Mouse (Mus musculus): Measurements from ENCODE around the gene Maml3.

The Maml3 gene

DNA sequence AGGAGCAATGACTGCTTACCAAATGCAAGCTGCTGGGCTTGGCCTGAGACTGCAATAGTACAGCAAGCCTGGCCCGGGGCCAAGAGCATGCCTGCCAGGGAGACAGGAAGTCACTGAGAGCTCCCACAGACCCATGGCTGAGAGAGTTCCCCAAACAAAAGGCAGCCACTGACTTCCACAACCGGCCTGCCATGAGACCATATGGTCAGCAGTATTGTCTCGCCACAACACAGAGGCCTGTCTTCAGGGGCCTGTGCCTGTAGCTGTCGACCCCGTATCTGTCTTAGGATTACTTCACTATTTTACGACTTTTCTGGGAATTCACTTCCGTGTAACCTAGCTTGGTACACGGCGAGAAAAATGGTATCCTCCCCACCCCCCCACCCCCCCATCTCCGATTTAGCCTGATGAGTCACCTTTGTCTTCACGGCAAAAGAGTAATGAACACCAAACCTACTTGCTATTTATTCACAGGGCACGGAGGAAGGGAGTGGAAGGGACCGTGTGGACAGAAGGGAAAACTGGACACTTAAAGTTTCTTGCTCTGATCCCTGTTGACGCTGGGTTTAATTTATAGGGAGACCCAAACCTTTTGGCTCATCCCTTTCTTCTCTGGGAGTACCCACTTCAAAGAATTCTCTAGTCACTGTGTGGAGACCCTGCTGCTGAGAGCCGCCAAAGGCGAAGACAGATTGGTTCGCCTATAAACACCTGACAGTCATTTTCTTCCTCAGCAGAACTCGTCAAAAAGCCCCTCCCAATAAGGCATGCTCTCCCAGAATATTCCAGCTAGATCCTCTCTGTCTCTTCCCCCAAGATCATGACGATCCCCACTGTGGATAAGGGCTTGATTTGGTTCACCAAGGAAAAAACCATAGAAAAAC lies 16.2 kb downstream of the Maml3 start:
- DNase-seq: peak; percentile 99 to 100

DNA sequence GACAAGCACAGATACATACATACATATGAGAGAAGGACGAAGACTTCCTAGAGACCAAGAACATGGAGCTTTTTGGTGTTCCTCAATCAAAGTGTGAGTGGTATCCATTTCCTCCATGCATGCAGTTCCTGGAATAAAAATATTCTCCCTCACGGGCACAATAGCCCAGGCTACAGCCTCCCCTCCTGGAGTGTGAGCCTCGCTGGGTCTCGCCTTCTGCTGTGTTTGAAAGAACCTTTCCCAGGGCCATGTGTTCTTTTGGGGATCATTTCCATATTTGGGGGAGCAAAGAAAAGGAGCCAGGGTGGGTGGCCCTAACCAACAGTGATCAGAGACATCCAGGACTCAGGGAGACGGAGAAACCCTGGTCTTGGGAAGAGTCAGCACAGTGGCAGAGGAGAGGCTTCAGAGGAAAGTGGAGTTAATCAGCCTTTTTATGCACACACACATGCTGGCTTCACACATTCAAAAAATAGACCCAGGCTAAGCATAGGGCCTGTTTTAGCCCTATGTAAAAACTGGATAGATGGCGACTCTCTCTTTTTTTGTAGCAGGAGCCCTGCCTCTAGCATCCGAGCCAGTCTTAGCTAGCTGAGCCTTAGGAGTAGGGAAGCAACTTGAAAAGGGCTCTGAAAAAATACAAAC lies 17.1 kb downstream of the Maml3 start:
- peak; percentile 29 to 45 for DNase-seq

DNA sequence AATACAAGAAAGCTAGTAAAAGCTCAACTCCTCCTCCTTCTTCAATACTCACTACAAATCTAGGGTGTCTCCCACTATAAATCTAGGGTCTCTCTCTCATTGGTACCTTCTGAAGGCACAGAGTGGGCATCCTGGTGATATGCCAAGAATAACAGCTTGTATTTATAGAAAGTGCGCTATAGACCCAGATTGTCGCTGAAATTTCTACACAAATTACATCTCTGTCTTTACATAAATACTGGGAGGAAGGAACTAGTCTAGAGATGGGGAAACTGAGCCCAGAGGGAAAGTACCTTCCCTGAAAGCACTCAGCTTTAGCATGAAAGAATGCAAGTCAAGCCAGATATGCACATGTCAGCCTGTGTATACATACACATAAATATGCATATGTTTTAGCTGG lies 26.1 kb downstream of the Maml3 start:
- no peak for DNase-seq

DNA sequence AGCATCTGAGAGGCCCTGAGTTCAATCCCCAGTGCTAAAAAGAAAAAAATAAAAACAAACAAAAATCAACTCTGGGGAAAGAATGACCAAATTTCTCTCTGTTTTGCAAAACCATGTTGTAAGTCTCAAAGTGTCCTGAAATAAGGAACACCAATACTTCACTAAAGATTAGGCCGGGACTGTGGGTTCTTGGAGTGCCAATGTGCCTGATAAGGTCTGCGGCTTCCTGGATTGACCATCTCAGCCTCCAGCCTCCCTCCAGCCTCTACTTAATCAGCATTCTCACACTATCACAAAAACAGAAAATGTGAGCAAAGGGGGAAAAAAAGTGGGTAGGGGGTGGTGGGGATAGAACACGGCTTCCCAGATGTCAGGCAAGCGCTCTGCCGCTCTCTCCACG lies 30.9 kb downstream of the Maml3 start:
- DNase-seq: no peak

DNA sequence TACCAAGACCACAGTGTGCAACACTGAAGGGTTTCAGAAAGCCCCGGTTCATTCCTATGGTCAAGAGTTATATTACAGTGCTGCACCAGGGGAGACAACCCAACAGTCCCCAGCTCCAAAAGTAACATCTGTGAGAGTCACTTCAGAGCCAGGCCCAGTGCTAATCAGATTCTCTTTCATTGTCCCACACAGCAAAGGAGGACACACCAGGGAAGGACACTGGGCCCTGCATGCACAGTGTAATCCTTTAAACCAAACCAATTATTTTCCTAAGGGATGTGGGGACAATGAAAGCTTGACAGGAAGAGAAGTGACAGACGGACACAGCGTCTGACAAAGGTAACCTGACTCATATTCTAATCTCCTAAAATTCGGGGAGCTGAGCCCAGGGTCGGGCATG lies 32.9 kb downstream of the Maml3 start:
- no peak for DNase-seq

DNA sequence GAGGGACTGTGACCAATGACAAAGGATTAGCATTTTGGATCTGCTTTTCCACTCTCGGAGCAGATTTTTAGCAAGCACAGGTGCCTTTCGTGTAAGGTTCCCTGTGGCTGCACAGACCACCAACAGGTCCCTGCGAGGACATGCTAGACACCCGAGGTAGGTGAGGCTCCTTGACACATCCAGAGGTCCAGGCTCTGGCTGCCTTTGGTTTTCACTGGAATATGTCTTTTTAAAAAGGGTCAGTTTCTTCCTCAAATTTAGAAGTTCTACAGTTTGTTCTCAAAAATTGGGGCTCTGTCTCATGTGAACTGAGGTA lies 34.8 kb downstream of the Maml3 start:
- no peak for DNase-seq

DNA sequence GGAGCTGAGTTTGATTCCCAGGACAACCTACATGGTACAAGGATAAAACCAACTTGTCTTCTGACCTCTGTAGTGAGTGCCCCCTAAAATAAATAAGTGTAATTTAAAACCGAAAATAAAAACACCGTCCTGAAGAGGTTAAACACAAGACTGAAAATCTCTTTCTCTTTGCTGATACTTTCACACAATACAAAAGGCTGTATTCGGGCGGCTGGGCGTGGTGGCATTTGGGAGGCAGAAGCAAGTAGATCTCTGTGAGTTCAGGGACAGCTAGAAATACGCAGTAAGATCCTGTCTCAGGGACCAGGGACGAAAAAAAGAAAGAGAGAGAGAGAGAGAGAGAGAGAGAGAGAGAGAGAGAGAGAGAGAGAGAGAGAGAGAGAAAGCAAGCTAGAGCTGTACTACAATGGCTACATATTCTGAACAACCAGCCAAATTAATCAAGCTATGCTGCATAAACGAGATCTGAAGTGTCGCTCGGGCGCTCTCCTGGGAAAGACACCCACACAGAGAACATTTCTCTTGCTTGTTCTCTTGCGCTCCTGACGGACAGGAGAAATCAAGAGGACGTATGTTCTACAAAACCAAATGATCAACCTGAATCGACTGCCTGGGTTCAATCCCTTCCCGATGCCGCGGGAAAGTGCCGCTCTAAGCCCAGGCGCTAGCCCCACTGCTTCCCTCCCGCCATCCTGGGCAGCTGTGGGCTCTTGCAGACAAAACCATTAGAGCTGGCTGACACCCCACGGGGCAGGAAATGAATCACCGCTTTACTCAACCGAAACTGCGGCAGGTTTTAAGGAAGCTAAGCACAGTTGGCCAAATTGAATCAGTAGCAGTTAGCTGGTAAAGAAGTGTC lies 35.3 kb downstream of the Maml3 start:
- DNase-seq: peak; percentile 79 to 80

DNA sequence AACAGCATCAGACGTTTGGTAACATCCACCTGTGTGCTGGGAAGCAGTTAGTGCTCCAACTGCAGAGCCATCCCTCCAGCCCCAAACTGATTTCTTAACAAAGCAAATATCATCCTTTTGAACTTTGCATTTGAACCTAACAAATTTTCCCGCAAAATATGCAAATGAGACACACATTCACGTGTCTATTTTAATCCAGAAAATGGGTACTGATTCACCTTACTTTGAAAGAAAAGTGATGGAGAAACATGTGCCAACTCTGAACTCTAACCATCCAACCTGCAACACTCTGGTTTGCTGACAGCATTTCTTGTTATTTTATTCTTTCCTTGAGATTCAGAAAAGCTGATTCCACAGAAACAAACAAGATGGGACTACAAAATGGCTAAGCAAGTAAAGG lies 36.0 kb downstream of the Maml3 start:
- DNase-seq: no peak

DNA sequence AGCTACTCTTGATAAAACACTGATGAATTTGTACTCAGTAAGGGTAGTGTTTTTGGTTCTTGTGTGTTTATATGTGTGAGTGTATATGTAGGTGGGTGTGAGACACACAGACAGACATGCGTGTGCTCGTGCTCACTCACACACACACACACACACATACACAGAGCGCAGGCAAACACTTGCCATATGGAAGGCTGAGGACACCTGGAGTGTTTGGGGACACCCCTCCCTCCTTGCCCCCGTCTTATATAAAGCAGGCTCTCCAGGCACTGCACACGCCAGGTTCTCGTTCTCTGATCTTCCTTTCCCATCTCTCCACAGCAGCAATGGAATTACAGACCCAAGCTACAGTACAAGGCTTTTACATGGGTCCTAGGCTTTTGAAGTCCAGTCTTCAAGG lies 37.7 kb downstream of the Maml3 start:
- peak; percentile 44 to 63 for DNase-seq

DNA sequence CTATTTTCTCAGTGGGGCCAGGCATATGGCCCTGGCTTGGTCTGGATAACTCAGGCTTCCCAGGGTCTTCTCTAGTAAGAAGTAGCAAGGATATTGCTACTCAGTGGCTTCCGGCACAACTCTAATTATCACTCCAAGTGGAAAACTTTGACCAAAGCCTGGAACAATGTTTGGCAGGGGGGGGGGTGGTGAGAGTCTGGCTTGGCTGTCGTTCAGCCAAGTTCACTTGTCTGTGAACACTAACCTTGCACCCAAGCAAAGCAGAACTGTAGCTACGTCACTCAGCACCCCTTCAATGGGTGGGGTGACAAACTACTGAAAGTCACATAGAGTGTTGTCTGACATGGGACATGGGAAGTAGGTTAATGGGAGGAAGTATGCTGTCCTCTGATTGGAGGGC lies 38.7 kb downstream of the Maml3 start:
- DNase-seq: no peak

DNA sequence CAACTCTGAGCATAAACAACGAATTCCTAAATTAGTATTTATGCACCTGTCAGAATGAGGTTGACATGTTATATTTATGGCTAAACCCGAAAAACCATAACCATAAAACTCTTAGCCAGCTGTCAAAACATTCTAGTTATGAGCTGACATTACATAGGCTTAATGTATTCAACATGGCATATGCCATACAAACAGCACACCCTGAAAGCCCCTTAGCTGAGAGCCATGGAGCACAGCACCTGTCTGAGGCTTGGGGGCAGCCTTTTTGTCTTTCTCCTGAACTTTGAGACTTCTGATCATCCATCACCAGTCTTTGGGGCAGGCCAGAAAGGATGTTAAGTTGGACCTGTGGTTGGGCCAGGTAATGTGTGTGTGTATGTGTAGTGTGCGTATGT lies 41.6 kb downstream of the Maml3 start:
- DNase-seq: no peak

DNA sequence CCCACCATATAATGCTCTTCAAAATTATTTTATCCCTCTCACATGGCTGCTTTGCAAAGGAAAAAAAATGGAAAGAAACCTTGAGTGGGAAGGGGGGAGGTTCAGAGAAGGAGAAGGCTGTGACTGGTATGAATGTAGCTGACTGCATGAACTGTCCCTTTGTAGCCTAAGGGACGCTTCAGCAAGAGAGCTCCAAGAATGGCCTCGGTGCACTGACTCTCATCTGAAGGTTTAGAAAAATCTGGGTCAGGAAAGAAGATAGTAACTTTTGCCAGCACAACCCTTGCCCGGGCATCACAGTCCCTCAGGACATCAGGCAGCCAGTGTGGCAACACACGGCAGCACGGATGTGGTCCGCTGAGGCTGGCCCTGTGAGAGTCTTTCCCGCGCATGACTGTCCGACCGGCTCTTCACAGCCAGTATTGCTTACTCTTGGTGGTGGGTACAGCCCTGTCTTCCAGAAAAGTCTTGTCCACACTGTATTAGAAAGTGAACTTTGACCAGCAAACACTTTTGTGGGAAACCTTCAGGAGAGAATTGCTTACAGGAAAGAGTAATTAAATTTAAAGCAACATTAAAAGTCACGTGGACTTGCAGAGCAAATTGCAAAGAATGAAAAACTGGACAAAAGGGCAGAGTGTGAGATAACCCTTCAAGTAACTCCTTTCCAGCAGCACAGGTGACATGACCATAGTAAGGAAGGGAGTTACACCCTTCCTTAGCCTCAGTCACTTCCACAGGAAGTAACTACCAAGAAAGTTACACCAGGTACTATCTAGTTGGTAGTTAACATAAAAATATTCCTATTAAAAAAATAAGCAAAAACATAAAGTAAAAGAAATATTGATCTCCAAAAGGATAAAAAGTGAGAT lies 42.3 kb downstream of the Maml3 start:
- DNase-seq: peak; percentile 35 to 43

DNA sequence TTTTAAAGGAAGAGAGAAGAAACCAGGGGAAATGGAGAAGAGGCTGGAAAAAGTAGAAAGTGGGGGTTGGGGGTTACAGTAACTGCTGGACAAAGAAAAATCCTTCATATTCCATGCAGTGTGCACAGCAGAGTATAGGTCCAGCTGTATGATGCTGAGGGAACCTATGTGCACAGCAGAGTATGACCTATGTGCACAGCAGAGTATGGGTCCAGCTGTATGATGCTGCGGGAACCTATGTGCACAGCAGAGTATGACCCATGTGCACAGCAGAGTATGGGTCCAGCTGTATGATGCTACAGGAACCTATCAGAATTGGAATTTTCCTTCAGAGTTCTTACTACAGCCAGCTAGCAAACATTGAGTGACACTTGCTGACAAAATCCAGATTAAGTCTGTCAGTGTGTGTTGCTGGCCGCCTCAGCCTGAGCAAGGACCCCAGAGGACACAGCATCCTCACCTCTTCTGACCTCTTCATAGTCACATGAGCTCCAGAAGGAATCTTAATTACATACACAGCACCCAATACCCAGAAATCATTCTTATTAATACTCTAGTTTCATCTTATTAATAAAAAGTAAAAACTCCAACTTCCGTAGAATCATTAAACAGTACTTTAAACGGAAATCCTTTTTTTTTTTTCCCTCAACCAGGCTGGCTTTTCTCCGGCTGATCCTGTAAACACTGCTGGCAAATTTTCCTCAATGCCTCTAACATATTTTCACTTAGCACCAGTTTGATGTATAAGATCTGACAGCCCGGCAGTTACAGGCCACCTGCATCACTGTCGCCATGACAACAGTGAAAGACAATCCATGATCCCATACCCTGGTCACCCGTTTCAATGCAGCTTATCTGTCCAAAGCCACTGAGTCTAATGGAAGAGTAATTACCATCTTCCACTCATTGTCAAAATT lies 43.1 kb downstream of the Maml3 start:
- DNase-seq: peak; percentile 31 to 49

DNA sequence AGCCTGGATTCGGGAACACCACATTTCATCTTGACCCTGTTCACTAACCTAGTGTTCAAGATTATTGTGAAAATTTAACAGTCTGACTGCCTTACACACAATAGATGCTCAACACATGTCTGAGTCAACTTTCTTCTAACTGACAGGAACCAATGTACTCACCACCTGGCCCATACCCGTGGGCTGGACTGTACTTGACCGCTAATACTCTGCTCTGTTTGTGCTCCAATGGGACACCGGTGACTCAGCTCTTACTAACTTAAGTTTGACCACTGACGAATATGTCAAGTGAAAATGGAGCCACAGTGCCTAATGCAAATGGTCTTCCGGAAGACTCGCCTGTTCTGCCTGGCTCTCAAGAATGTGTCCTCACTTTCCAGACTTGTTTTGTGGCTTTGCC lies 44.0 kb downstream of the Maml3 start:
- no peak for DNase-seq

DNA sequence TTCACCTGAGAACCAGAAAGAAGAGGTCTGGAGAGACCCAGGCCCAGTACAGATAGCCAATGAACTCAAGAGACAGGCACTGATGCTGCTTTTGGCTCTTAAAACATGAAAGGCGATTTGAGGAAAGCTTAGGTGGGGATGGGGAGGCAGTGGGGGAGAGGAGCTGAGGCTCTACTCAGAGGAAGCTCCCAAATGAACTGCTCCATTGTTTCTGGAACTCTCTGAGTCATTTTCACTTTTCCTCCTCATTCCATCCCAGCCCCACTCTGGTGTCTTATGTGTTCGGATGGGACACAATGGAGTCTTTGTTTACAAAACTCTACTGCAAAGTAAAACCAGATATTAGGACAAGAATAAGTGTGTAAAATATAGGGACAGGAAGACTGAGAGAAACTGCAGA lies 53.1 kb downstream of the Maml3 start:
- no peak for DNase-seq

DNA sequence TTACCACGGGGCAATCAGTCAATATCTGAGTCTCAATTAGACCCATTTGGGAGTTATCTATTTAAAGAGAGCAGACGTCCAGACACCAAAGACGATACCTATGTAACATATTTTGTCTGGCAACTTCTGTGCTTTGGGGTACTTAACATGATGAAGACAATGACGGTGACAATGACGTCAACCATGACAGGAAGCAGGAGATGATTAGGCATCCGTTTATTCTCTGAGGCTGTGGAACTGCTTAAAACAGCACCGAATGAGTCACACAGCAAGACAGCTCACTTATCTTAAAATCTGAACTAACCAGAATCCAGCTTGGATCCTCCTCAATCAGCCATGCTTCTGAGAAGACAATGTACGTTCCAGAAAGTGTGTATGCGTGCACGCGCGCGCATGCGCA lies 56.8 kb downstream of the Maml3 start:
- no peak for DNase-seq

DNA sequence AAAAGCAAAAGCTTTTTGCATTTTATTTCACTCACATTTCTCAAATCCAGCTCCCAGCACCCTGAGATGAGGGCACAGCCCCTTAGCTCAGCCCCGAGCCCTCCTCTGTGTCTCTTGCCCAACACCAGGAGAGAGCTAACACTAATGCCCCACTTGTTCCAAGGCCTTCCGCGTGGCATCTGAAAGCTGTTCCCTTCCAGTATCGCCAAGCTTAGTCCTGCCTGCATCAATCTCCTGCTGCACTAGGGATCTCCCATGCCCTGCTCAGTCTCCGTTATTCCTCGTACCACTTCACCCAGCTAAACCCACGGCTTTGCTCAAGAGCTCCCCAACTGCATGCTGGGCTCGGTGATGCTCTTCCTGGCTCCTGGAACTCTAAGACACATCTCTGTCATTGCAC lies 57.3 kb downstream of the Maml3 start:
- peak in 1 of 2 experiments; percentile 35 for DNase-seq

DNA sequence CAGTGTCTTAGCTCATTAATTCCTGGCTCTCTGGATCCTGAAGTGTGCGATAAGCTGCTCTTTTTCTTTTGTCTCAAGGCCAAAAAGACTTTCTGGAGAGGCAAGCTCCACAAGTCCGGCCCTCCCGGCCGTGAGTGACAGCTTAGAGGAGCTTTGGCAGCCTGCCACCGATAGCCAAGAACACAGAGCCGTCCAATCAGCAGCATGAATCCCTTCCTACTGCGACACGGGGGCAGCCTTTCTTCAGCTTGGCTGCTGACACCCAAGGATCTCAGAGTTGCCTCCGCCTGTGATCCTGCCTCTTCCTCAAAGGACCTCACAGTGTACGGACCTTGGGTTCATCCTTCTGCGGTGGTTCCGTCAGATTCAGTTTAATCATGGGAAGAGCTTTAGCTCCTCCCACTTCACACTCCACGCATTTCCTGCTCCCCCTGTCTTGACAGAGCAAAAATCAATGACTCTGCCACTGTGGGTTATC lies 57.9 kb downstream of the Maml3 start:
- peak; percentile 92 to 94 for DNase-seq

DNA sequence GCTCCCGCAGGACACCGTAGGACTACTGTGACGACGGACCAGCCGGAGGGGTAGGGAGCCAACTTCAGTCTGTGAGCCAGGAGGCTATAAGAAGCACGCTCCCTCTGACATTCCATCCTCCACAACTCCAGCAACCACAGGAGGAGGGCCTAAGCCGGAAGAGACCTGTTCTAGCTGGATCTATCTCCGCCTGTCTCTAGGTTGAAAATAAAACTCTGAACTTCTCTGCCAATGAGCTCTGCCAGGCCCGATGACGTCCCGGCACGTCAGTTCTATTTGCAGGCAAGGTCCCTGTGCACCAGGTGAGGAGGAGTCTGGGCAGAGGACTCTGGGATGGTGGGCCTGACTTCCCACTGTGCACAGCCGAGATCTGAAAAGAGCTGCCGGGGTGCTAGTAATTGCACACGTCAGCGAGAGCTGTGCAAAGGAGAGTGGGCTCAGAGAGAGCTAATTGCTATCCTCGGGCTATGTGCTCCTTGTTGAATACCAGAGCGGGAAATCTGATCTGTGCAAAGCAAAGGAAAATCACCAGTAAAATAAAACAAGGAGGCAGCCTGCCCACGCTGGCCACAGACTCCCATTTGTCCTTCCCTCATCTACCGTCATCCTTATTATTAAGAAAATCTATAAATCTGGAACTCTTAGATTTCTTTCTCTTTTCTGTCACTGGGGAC lies 58.7 kb downstream of the Maml3 start:
- peak; percentile 83 to 85 for DNase-seq

DNA sequence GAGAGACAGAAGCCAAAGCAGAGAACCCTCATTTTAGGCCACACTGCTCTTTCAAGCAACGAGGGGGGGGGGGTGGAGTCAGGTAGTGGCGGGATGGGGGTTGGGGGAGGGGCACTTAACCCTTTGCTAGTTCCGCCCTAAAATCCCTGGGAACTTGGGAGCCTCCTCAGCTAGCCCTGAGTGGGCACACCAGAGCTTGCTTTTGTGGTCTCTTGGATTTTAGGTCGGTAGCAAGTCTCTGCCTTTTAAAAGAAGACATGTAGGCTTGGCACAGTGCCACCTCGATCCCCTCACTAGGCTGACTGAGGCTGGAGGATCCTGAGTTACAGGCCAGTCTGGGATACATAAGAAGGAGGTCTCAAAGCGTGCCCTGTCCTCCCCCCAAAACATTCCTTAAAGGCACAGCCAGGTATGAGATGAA lies 59.6 kb downstream of the Maml3 start:
- DNase-seq: peak; percentile 36 to 54

DNA sequence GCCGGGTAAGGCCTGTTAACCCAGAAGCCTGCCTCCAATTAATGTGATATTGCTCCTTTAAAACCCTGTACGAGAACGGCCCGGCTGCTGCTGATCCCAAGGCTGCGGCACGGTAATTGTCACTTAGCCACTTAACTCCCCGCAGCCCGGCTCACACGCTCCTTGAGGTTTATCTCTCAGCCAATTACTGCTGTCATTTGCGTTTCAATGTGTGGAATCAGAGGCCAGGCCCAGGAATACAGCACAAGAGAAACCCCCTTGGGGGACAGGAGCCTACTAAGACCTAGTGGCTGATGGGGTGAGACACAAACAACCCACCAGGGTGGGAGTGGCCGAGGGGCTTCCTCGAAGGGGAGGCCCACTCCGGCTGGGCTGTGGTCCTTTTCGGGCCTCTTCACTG lies 60.2 kb downstream of the Maml3 start:
- DNase-seq: peak; percentile 56 to 58

Measured in cerebellum, postnatal 25 days (tissue).